Mouse (Mus musculus) 416B (cell line): Measurements from ENCODE around the gene Gm38392.

ENCODE experiments used
- DNase-seq: peaks from one replicate; pipeline ENCODE4 v3.0.0; 2011; ENCODE audit warnings: low read depth

Gm38392 gene

DNA sequence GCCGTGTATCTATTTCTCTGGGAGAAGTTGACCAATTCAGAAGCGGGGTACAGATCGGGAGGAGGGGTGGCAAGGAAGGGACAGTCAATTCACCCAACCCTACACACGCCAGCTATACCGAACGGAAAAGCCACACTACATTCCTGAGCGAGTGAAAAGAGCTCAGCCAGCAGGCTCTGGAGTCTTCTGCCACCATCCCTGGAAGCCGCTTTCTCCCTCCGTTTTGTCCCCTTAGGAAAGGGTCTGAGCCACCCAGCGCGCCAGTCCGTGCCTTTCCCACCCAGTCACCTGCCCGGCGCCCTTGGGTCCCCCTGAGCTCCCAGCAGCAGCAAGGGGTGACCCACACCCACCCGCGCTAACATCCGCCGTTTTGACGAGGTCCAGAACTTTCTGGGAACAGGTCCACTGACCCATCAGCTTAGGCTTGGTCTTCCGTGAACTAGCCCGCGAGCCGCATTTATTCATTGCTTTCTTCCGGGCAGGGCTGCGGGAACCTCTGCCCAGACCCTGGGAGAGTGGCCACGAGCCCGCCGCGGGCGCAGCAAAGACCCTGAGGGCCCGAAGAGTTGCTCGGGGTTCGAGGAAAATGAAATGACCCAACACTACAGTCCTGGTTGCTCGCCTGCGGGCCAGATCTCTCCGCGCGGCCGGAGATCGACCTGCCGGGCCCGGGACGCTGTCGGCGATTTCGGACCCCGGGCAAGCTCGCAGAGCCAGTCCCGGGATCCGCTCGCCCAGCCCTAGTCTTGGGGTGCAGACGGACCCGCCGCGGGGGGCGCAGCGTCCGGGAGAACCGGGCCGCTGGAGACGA, 86.6 kb downstream of the Gm38392 start:
- no peak for DNase-seq

DNA sequence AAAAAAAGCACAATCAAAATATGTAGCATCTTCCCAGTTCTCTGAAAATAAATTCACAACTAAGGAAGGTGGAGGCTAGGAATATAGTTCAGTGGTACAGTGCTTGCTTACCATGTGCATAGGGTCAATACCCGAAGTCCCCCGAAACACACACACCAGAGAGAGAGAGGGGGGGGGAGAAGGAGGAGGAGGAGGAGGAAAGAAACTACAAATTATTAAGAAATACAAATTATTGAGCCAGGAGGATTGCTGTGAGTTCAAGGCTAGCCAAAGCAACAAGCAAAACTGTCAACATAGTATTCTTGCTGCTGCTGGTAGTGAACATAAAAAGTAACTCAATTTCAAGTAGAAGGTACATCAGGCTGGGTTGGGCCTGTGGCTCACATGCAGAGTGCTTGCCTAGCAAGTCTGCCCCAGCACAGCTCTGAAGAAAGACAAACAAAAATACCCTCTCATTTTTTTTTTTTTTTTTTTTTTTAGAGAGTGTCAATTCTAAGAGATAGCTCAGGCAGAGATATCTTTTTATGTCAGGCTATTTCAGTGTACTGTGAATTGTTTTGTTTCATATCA, 87.4 kb downstream of the Gm38392 start:
- no peak for DNase-seq

DNA sequence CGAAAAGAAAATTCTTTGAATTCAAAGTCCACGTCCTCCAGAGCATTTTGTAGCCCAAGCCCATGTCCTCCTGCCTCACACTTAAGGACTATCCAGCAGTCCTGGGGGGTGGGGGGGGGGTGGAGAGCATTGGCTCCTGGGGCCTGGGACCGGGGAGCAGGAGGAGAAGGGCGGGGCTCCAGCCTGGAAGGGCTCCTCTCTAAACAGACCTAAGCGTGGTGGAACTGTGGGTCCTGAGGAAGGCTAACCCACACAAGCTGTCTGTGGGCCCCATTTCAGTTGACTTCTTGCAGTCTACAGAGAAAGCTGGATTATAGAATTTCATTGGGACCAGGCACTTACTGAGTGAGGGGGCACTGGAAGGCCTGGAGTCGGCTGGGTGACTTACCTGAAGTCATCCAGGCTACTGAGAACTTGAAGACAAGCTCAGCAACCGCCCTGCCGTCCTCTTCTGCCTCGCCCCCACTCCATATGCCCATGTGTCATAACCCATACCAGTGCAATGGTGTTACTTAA, 88.4 kb downstream of the Gm38392 start:
- DNase-seq, result no peak

DNA sequence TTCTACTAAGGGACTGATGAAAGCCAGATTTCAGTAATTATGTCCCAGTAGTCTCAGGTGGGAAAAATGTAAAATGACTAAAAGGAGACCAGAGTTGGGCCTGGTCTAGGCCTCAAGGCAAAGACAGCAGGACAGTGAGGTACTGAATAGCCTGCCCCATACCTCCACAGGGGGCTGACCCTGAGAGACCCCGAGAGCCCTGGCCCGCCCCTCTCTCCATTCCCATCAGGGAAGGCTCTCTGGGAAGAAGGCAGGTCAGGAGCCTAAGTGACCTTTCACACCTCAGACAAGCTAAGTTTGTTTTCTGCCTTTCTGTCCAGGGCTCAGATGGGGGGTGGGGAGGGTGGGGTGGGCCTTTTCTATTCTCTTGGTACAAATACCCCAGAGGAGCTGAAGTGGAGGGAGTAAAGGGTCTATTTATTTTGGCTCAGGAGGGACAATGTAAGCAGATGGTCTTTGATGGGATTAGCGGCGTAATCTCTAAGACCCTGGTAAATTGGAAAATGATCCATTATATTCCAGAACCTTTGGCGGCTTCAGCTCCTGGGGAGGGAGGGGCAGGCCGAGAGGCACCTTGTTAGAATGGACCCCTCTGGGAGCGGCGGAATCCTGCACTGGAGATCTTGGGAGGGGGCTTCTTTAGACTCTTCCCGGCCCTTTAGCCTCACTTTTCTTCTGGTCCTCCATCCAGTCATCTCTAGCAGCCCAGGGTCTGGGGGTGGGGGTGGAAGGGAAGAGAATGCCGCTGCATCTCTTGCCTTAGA, 89.1 kb downstream of the Gm38392 start:
- no peak for DNase-seq
